Mouse (Mus musculus) cerebellum, adult 2 months (tissue): ENCODE data around the gene Gpr173.

Source experiments
- CTCF ChIP-seq: fragments of 200-500 bp; IDR thresholded peaks from 2 replicates; pipeline ENCODE4 v1.5.1; 2011; ENCODE audit warnings: low read depth, mild to moderate bottlenecking, control low read depth, low read length, moderate library complexity, borderline replicate concordance; ENCODE audit not compliant: insufficient read depth
- POLR2A ChIP-seq: fragments of 200-500 bp; IDR thresholded peaks from 2 replicates; pipeline ENCODE4 v1.6.1; 2011; ENCODE audit warnings: low read length, control low read depth, borderline replicate concordance; ENCODE audit not compliant: insufficient read depth

DNA sequence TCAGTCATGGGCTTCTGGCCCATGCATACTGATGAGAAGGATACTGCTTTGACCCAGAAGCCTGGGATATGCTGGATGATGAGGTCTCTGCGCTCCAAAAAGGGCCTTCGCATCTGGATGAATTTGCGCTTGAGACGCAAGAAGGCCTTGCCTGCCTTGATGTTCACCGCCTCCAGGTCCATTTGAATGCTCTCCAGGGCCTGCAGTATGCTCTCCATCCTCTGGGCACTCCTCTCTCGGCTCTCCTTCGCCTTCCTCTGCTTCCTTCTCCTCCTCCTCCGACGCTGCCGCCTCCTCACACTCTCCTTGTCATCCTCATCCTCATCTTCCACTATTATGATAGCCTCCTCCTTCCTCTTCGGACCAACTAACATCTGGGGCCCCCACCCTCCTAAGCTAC is 27.0 kb downstream of the Gpr173 start:
- TF ChIP-seq POLR2A (no peak), CTCF (no peak)
